Mouse (Mus musculus): ENCODE data around the gene Klhl1.

DNA sequence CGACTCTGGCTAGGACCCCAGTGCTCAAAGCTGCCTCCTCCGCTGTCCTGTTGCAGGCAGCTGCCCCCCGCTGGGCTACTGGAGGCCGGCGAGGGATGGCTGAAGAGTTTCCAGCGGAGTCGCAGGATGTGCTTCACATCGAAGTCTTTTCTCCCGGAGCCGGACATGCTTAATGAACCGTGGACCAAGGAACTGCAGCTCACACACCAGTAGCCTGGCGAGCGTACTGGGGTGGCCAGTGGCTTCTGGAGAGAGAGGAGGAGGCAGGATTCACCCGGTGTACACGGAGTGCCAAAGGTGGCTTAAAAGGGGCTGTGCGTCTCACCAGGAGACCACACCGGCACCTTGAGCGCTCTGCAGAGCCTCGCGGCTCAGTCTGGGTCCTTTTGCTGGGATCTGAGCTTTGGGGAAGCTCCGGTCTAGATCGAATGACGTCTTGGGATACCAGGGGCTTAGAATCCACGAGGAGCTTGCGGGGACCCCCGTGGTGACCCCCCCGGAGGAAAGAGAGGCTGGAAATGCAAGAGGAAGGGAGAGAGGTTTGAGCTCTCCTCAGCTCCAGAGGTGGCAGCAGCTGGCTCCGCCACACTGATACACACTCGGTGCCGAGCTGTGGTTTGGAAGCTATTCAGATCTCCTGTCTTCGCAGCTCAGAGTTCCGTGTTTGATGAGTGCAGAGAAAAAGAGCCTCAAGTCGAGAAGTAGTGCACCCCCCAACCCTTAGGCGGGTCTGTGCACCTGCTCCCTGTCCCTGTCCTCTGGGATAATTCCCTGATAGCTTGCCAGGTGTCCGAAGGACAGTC lies 550 bp downstream of the Klhl1 start:
- TF ChIP-seq CTCF (IDR thresholded peaks at IDR 0.05; ENCODE audit: borderline replicate concordance, extremely low read depth, insufficient read depth, insufficient read length): no peak
- no peak for TF ChIP-seq POLR2A (IDR thresholded peaks at IDR 0.05; ENCODE audit: borderline replicate concordance, extremely low read depth, insufficient read depth, insufficient read length, poor library complexity, severe bottlenecking)
